Mouse (Mus musculus): ENCODE data around the gene Med26. TPM values are rescaled to one million over a fixed set of nuclear protein-coding genes. Genes with fewer than 3 reads are reported as not detected.
A peak's percentile ranks its signal among the peaks of the same experiment; 100 is the strongest.

Gene Med26
- polyA plus RNA-seq, 1 experiment from 2014 or later = 8.5 TPM

DNA sequence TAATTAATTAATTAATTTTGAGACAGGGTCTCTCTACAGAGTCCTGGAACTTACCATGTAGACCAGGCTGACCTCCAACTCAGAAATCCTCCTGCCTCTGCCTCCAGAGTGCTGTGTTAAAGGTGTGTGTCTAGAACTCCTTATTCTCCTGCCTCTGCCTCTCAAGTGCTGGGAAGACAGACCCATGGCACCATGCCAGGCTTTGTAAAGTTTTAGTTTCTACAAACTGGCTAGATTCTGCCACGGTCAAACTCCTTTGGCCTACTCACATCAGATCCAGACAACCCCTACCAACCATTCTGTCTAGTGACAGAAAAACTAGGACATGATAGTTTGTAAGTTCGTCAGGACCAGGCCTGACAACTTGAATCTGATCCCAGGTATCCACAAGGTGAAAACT lies 57.1 kb downstream of the Med26 start:
- Histone ChIP-seq H3K9me3 (replicated peaks; ENCODE audit: control insufficient read depth, low read length) (no peaks in the 10 kb centered on the region), H3K27ac (ENCODE audit: low read depth, low read length) (no peak overlapping the region), H3K4me3 (ENCODE audit: low read depth, low read length) (peak overlapping the region; percentile 94; the same call in 1 of the 2 replicates), H3K4me2 (peak overlapping the region; percentile 70), H3K9ac (ENCODE audit: low read depth, low read length) (no peak overlapping the region), H3K4me1 (ENCODE audit: control insufficient read depth, insufficient read depth, low read length) (peaks cover 20% of the 10 kb centered on the region), H3K27me3 (ENCODE audit: control insufficient read depth, insufficient read depth, low read length) (no peaks in the 10 kb centered on the region), H3K36me3 (ENCODE audit: control insufficient read depth, insufficient read depth, low read length) (peaks cover 19% of the 10 kb centered on the region)
- WGBS (ENCODE audit: insufficient replicate concordance) = 93% methylated on average over 2 of the region's 2 CpGs
- ATAC-seq (replicated peaks; ENCODE audit: insufficient number of reproducible peaks, low FRiP score, low TSS enrichment) = no peak

GRCm38 (mm10) chr8:72487014-72487413 lies 61.1 kb downstream of the Med26 start:
- Histone ChIP-seq H3K9me3 (replicated peaks; ENCODE audit: control insufficient read depth, low read length) (no peaks in the 10 kb centered on the region), H3K27me3 (ENCODE audit: control insufficient read depth, insufficient read depth, low read length) (no peaks in the 10 kb centered on the region), H3K4me1 (ENCODE audit: control insufficient read depth, insufficient read depth, low read length) (peaks cover 9% of the 10 kb centered on the region), H3K4me2 (no peak overlapping the region), H3K4me3 (ENCODE audit: low read depth, low read length) (no peak overlapping the region), H3K27ac (ENCODE audit: low read depth, low read length) (no peak overlapping the region), H3K36me3 (ENCODE audit: control insufficient read depth, insufficient read depth, low read length) (peaks cover 19% of the 10 kb centered on the region; the same call in 1 of the 2 replicates), H3K9ac (ENCODE audit: low read depth, low read length) (no peak overlapping the region)
- ATAC-seq (replicated peaks; ENCODE audit: insufficient number of reproducible peaks, low FRiP score, low TSS enrichment) = no peak

- no peak overlapping the region for H3K4me3 ChIP-seq (ENCODE audit: low read depth, low read length)
- peaks cover 3% of the 10 kb centered on the region; the same call in 1 of the 2 replicates for H3K4me1 ChIP-seq (ENCODE audit: control insufficient read depth, insufficient read depth, low read length)
- no peak for ATAC-seq (replicated peaks; ENCODE audit: insufficient number of reproducible peaks, low FRiP score, low TSS enrichment)
- no peak overlapping the region for H3K4me2 ChIP-seq
- no peak overlapping the region for H3K9ac ChIP-seq (ENCODE audit: low read depth, low read length)
- peaks cover 19% of the 10 kb centered on the region; the same call in 1 of the 2 replicates for H3K36me3 ChIP-seq (ENCODE audit: control insufficient read depth, insufficient read depth, low read length)
- H3K27me3 ChIP-seq (ENCODE audit: control insufficient read depth, insufficient read depth, low read length) = no peaks in the 10 kb centered on the region
- H3K9me3 ChIP-seq (replicated peaks; ENCODE audit: control insufficient read depth, low read length) = no peaks in the 10 kb centered on the region
- 74% methylated on average over 6 of the region's 6 CpGs for WGBS (ENCODE audit: insufficient replicate concordance)
- no peak overlapping the region for H3K27ac ChIP-seq (ENCODE audit: low read depth, low read length)
These were observed 62.4 kb downstream of the Med26 start for GRCm38 (mm10) chr8:72485456-72486199.

DNA sequence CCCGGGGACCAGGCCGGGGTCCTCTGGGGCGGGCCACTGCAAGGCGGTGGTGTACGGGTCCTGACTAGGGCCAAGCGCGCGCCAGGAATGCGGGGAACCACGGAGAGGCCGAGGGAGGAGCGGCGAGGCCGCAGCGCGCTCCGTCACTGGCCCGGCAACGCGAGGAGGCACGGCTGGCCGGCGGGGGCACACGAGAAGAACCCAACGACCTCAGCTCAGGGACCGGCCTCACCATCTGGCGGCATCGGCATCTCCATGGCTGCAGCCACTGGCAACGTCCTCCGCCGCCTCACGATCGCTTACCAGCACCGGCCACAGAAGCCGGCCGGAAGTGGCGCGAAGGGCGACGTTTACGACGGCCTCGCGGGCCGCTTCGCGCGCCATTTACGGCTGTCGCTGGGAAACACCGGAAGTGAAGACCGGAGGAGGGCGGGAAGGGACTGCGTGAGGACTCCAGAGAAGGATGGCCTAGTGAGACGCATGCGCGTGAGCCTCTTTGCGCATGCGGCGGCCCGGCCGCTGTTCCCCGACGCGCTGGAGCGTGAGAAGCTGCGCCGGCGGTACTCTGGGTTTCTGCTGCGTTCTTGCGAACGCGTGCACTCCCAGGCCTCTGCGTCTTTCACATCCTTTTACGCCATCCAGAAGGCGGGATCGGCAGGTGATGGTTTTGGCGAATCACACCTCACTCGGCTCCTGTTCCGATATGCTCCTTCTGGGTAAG lies 73.1 kb downstream of the Med26 start, which contains the start of gene Cherp:
Cherp (minus strand) TSS at position 401 of the 721 bp plus-strand sequence.
- Histone ChIP-seq H3K36me3 (ENCODE audit: control insufficient read depth, insufficient read depth, low read length) (peaks cover 18% of the 10 kb centered on the region), H3K9me3 (replicated peaks; ENCODE audit: control insufficient read depth, low read length) (no peaks in the 10 kb centered on the region), H3K9ac (ENCODE audit: low read depth, low read length) (peak within 1 kb of the TSS; percentile 82), H3K27me3 (ENCODE audit: control insufficient read depth, insufficient read depth, low read length) (no peaks in the 10 kb centered on the region), H3K4me2 (peak within 1 kb of the TSS; percentile 97), H3K4me3 (ENCODE audit: low read depth, low read length) (peak within 1 kb of the TSS; percentile 82), H3K27ac (ENCODE audit: low read depth, low read length) (peak within 1 kb of the TSS; percentile 90), H3K4me1 (ENCODE audit: control insufficient read depth, insufficient read depth, low read length) (peaks cover 12% of the 10 kb centered on the region; the same call in 1 of the 2 replicates)
- WGBS (ENCODE audit: insufficient replicate concordance) = under 1% methylated on average over 80 of the region's 80 CpGs
- peak; percentile 91 for ATAC-seq (replicated peaks; ENCODE audit: insufficient number of reproducible peaks, low FRiP score, low TSS enrichment)

DNA sequence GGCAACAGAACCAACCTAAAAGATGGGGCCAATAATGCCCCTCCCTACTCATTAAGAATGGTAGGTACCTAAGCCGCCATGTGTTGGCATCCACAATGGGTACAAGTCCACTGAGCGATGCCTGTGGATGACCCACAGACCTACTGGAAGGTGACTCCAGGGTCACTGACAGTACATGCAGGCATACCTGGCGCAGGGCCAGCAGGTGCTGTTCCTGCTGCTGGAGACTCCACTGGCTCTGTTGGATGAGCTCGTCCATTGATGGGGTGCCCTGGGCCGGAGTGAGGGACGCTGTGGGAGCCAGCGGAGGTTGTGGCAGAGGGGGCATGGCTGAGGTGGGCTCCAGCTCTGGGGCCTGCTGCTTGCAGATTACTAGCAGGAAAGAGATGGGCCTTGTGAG lies 77.4 kb downstream of the Med26 start:
- ATAC-seq (replicated peaks; ENCODE audit: insufficient number of reproducible peaks, low FRiP score, low TSS enrichment) = no peak
- Histone ChIP-seq H3K27ac (ENCODE audit: low read depth, low read length) (no peak overlapping the region), H3K9ac (ENCODE audit: low read depth, low read length) (no peak overlapping the region), H3K4me2 (no peak overlapping the region), H3K4me3 (ENCODE audit: low read depth, low read length) (no peak overlapping the region), H3K9me3 (replicated peaks; ENCODE audit: control insufficient read depth, low read length) (no peaks in the 10 kb centered on the region), H3K4me1 (ENCODE audit: control insufficient read depth, insufficient read depth, low read length) (0 out of 2 replicates have a peak, but pooled peaks cover 6% of the 10 kb centered on the region), H3K27me3 (ENCODE audit: control insufficient read depth, insufficient read depth, low read length) (no peaks in the 10 kb centered on the region), H3K36me3 (ENCODE audit: control insufficient read depth, insufficient read depth, low read length) (peaks cover 56% of the 10 kb centered on the region)
- whole genome bisulfite sequencing (ENCODE audit: insufficient replicate concordance) = 93% methylated on average over 7 of the region's 7 CpGs

DNA sequence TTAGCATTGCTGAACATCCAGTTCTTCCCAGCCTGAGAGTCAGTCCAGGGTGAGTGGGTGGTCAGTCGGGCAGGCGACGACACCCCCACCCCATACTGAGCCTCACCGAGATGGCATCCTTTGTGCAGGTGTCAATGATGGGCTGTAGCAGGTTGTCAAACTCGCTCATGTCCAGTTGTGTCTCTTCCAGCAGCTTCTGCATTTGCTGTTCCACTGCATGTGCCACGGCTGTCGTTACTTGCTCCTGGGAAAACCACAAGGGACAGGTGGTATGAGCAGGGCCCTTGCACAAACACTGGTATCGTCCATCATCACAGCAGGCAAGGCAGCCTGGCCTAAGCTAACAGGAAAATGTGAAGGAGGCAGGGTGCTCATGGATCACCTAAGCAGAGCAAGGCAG lies 78.1 kb downstream of the Med26 start:
- no peaks in the 10 kb centered on the region for H3K9me3 ChIP-seq (replicated peaks; ENCODE audit: control insufficient read depth, low read length)
- H3K4me3 ChIP-seq (ENCODE audit: low read depth, low read length) = no peak overlapping the region
- 0 out of 2 replicates have a peak, but pooled peaks cover 6% of the 10 kb centered on the region for H3K4me1 ChIP-seq (ENCODE audit: control insufficient read depth, insufficient read depth, low read length)
- H3K27me3 ChIP-seq (ENCODE audit: control insufficient read depth, insufficient read depth, low read length) = no peaks in the 10 kb centered on the region
- WGBS (ENCODE audit: insufficient replicate concordance) = 89% methylated on average over 8 of the region's 8 CpGs
- H3K27ac ChIP-seq (ENCODE audit: low read depth, low read length) = no peak overlapping the region
- peaks cover 63% of the 10 kb centered on the region for H3K36me3 ChIP-seq (ENCODE audit: control insufficient read depth, insufficient read depth, low read length)
- H3K9ac ChIP-seq (ENCODE audit: low read depth, low read length) = no peak overlapping the region
- H3K4me2 ChIP-seq = no peak overlapping the region
- ATAC-seq (replicated peaks; ENCODE audit: insufficient number of reproducible peaks, low FRiP score, low TSS enrichment) = no peak

- Histone ChIP-seq H3K4me3 (ENCODE audit: low read depth, low read length) (no peak overlapping the region), H3K4me2 (no peak overlapping the region), H3K27ac (ENCODE audit: low read depth, low read length) (no peak overlapping the region), H3K27me3 (ENCODE audit: control insufficient read depth, insufficient read depth, low read length) (no peaks in the 10 kb centered on the region), H3K9me3 (replicated peaks; ENCODE audit: control insufficient read depth, low read length) (no peaks in the 10 kb centered on the region), H3K36me3 (ENCODE audit: control insufficient read depth, insufficient read depth, low read length) (peaks cover 68% of the 10 kb centered on the region), H3K4me1 (ENCODE audit: control insufficient read depth, insufficient read depth, low read length) (0 out of 2 replicates have a peak, but pooled peaks cover 4% of the 10 kb centered on the region), H3K9ac (ENCODE audit: low read depth, low read length) (no peak overlapping the region)
- ATAC-seq (replicated peaks; ENCODE audit: insufficient number of reproducible peaks, low FRiP score, low TSS enrichment) = no peak
- 85% methylated on average over 2 of the region's 2 CpGs for WGBS (ENCODE audit: insufficient replicate concordance)
These were observed 78.8 kb downstream of the Med26 start for GRCm38 (mm10) chr8:72469243-72469642.

DNA sequence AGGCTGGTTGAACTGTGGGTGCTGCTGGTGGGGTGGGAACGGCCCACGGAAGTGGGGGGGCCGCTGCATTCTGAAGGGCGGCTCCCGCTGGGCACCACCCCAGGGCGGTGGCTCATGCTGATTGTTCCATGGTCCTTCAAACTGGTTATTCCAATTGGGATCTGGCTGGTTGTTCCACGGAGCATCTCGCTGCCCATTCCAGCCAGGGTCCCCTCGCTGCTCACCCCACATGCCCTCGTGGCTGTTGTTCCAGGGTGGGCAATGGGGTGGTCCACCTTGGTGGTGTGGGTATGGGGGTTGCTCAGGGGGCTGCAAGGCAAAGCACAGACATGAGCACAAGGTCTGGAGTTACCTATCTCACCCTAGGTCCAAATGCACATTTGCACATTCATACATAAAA lies 83.9 kb downstream of the Med26 start:
- 98% methylated on average over 10 of the region's 10 CpGs for WGBS (ENCODE audit: insufficient replicate concordance)
- no peak for ATAC-seq (replicated peaks; ENCODE audit: insufficient number of reproducible peaks, low FRiP score, low TSS enrichment)
- H3K36me3 ChIP-seq (ENCODE audit: control insufficient read depth, insufficient read depth, low read length) = peaks cover 87% of the 10 kb centered on the region

More for the DNA sequence above, 83.9 kb downstream of the Med26 start:
- no peak overlapping the region for H3K4me2 ChIP-seq
- H3K4me3 ChIP-seq (ENCODE audit: low read depth, low read length) = no peak overlapping the region
- no peak overlapping the region for H3K27ac ChIP-seq (ENCODE audit: low read depth, low read length)
- H3K9ac ChIP-seq (ENCODE audit: low read depth, low read length) = no peak overlapping the region
- H3K27me3 ChIP-seq (ENCODE audit: control insufficient read depth, insufficient read depth, low read length) = no peaks in the 10 kb centered on the region
- no peaks in the 10 kb centered on the region for H3K9me3 ChIP-seq (replicated peaks; ENCODE audit: control insufficient read depth, low read length)
- H3K4me1 ChIP-seq (ENCODE audit: control insufficient read depth, insufficient read depth, low read length) = no peaks in the 10 kb centered on the region

All from heart, embryonic 11.5 days (tissue).